Mouse (Mus musculus) layer of hippocampus, postnatal 25 days (tissue): ENCODE measurements around the gene Xk. TPM values are rescaled to one million over a fixed set of nuclear protein-coding genes. Genes with fewer than 3 reads are reported as not detected.
"Not testable (repeated sequence)": the region's sequence is repeated elsewhere in the genome, so short reads cannot be mapped to it uniquely, and the experiment has no call there.

Source experiments
- DNase-seq, 2 experiments: peaks; one replicate each; pipeline ENCODE4 v3.0.0; 2022; ENCODE audit warnings: mixed read lengths in 2 of 2, low spot score in 1 of 2; ENCODE audit errors: extremely low spot score in 1 of 2
- total RNA-seq, 2 experiments: library from RNA; stranded (reverse); gene quantifications; 2 replicates each; pipeline ENCODE4 v1.2.3; 2021

Gene Xk
- total RNA-seq = 10 to 100 TPM; 12.0 to 15.8 TPM

DNA sequence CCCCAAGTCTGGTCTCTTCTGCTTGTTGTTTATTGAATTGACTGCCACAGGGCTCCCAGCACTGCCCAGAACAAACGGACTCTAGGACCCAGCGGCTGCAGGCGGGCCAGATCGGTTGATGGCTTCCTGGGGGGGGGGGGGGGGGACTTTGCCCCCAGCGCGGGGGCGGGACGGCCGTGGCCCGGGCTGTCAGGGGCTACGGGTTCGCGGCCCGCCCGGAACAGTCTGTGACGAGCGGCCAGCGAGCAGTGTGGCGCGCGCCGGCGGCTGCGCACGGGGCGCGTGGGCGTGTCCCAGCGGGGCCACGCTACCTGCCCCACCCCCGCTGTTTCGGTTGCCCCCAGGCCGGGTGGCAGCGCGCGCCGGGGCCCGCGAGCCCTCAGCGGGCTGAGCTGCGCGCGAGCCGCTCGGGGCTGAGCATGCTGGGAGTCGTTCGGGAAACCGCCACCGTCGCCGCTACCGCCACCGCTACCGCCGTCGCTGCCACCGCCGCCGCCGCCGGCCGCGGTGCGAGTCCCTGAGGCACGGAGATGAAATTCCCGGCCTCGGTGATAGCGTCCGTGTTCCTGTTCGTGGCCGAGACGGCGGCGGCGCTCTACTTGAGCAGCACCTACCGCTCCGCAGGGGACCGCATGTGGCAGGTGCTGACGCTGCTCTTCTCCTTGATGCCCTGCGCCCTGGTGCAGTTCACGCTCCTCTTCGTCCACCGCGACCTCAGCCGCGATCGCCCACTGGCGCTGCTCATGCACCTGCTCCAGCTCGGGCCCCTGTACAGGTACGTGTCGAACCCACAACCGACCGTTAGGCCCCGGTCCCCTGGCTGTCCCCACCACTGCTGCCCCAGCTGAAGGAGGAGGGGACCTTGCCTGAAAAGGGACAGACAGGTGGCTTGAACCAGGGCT lies at the start of gene Xk:
Gene Xk (plus strand): TSS at position 297 of the 902 bp plus-strand sequence.
- DNase-seq = peak; percentile 27 to 33

DNA sequence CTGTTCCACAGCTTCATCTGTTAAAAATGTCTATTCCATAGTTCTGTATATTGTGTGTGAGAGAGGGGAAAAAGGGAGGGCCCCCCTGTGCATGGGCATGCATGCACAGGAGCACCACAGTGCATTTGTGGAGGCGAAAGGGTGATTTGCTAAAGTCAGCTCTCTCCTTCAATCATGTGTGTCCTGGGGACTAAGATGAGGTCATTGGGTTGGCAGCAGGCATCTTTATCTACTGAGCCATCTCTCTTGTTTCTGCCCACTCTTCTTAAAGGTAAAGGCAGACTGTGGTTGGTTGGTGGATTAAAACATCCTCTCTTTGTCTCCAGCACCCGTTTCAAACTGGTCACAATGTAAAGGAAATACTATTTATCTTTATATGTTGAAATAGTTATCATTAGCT lies 45.5 kb upstream of the Xk start:
- DNase-seq = no peak

GRCm38 (mm10) chrX:9240737-9241591 lies 31.6 kb upstream of the Xk start:
- no peak for DNase-seq

DNA sequence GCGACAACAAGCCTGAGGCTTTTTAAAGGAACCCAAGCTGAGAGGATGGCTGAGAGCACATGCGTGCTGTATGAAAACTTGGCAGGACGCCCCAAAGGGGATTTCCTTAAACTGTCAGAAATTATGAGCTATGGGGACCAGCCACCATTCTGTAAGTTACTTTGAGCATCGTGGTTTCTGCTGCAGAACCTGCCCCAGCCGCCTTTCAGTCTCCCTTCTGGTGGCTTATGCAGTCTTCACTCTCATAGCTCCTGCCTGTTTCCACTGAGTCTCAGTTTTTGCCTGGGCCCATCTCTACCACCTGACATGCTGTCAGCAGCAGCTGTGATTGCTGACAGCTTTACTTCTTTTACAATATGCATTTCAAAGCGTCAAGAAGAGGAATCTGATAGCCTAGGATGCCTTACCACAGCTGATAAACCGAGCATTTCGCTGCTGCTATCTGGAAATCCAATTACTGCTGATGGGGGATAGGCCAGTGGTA lies 29.1 kb upstream of the Xk start:
- no peak for DNase-seq

DNA sequence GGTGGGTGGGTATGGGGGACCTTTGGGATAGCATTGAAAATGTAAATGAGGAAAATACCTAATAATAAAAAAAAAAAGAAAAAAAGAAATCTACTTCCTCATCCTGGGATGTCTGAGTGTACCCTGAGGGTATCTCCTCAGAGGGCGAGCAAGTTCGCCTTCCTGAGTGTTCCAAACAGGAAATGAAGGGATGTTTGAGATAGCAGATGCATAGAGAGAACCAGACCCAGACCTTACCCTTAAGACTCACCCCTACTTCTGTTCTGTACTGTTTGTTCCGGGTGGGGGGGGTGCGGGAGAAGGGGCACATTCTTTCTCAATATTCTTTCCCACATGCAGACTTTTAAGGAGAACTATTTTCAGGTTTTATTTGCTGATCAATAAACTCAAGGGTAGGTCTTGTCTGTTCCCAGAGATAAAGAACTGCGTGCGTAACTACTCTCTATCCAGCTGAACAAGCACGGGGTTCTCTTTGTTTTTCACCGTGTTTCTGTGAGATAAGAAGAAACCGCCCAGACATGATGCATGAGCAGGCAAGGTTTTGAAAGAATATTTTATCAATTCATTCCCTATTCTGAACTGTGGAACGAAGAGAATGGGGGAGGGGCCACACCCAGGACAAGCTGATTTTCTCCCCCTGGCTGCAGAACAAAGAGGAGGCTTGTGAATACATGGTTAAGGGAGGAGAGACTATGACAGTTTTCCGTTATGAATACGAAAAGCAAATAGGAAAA lies 27.8 kb upstream of the Xk start:
- DNase-seq = no peak

- DNase-seq = no peak
These were observed 23.6 kb upstream of the Xk start for GRCm38 (mm10) chrX:9248911-9249310.

- DNase-seq = no peak
These were observed 18.6 kb upstream of the Xk start for GRCm38 (mm10) chrX:9253990-9254389.

- no peak for DNase-seq
These were observed 17.7 kb upstream of the Xk start for GRCm38 (mm10) chrX:9254901-9255300.

DNA sequence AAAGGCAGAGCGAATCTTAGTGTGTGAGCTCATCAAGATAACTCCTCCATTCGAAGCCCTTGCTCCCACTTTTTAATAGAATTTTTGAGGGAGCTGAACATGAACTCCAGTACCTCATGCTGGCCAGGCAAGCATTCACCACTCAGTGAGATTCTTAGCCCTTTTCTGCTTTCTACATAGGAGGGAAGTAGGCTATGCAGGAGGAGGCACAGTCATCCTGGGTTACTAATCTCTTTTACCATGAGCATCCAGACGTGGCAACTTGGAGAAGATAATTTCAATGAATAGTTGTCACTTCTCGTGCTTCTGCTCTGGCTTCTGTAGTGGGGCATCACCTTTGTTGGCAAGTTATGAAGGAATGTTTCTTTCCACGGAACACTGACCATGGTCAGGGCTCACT lies 15.8 kb upstream of the Xk start, which contains the start of gene Gm14862:
Gene Gm14862 (minus strand): TSS at position 134 of the 400 bp plus-strand sequence.
- no peak for DNase-seq

GRCm38 (mm10) chrX:9257831-9258230 lies 14.7 kb upstream of the Xk start:
- no peak for DNase-seq

DNA sequence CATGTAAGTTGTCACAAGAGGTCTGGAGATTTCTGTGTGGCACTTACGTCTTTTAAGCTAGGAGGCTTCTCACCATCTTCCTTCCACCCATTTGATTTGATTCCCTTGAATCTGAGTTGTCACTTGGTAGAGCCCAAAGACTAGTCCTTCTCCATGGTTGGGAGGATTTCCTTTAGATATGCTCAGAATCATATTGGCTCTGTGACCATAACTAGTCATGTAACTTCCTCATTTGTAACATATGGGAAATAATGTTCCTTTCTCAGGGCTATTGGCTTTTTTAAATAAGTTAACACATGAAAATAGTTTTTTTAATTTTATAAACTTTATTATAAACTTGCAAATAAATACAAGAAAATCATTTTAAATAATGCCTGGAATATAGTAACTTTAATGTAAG lies 13.3 kb upstream of the Xk start:
- no peak for DNase-seq

DNA sequence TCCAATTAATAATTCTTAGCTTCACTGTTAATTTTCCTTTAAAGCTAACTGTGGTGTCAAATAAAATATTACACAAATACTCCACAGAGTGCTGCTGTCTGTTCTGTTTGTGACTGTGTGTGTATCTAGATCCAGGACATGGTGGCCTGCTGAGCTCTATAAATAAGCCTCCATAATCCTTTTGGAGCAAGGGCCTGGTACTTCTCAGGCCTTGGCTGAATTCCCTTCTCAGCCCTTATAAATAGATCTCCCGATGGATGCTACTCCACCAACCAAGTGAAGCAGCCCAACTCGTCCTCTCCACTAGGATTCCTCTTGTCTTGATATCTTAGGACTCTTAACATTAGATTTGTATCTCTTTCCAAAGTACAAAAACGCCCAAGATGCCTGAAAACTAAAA lies 1.4 kb upstream of the Xk start:
- DNase-seq = no peak

DNA sequence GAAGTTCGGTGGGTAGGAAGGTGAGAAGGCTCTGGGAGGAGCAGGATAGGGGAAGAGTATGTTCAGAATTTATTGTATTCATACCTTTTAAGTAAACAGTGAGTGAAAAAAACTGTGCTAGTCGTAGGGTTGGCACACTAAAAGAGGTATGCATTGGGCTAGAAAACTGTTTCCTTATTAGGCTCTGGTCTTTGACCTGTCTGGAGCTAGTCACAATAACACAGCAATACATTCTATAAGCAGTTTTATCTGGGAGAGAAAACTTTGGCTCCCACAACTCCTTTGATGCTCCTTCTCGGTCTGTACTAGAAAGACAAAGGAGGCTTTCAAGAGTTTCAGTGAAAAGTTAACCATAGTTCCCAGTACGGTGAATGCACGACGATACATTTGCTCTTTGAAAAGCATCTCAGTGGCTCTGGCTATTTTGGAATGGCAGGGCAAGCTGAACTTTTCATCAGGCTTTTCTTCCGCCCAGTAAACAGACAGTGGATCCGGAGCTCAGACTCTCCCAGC lies 553 bp upstream of the Xk start:
- DNase-seq = no peak

DNA sequence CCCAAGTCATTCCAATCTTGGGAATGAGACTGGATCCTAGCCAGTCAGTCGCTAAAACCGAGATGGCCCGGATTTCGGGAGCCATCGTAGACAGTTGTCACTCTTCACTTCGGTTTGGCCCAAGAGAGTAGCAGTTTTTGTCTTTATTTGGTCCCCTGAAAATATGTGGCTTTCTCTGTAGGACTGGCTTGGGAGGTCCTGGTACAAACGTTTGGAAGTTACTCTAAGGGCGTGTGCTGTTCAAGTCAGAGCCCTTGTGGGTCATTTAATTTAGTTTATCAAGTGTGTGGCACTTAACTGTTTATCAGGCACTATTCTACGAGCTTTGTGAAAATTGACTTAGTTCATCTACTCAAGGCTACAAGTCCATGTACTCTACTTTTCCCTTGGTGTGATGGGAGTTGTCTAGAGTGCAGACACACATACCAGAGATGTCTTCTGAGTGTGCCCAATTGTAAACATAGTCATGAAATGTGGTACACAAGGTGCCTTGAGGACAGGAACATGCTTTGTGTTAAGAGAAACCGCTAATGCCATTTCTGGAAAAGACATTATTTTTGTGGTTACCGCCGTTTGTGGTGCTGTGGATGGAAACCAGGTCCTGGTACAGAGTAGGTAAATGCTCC lies 934 bp downstream of the Xk start:
- DNase-seq = no peak

- DNase-seq = no peak
These were observed 1.8 kb downstream of the Xk start for GRCm38 (mm10) chrX:9274321-9274720.

GRCm38 (mm10) chrX:9283464-9283863 lies 10.9 kb downstream of the Xk start, which contains the start of gene H2al1m:
Gene H2al1m (plus strand): TSS chrX:9283764.
- DNase-seq = not testable (repeated sequence)

- DNase-seq = not testable (repeated sequence)
These were observed 20.7 kb downstream of the Xk start for GRCm38 (mm10) chrX:9293140-9293829.

DNA sequence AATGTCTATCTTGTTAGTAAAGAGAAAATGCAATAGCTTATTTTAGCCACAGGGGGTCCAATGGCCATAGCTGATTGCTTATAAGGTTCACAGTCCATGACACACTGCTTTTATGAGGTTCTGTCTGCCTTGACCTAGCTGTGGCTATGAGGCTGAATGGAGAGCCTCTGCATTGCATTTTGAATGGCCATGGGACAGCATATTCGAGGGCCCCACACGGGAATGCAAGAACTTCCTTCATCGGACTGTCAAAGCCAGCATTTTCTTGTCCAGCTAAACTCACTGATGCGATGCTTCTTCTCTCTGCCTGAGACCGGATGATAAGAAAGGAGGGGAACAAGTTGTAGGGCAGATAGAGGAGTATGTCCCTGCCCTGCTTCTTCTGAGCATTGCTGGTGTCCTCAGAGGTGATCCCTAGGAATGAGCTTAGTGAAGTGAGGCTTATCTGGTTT lies 25.9 kb downstream of the Xk start:
- DNase-seq = no peak

DNA sequence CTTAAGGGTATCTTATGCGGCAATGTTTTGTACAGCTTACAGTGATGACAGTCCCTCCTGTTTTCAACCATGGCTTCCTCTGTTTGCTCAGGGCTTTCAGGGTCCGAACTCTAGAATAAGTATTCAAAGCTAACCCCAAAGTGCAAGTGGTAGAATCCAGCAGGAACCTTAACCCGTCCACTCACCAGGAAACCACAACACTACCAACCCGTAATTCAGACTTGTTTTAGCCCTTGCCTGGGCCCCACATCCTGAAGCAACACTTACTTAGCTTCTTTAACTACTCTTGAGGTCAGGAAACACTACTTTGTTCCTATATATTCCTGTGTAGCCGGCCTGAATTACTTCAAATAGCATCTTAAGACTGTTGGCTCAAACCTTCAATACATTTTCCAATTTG lies 30.2 kb downstream of the Xk start:
- no peak for DNase-seq
